Mouse (Mus musculus): ENCODE data around the gene Pla2g1b. TPM values are rescaled to one million over a fixed set of nuclear protein-coding genes. Genes with fewer than 3 reads are reported as not detected.
"Not testable (repeated sequence)": the region's sequence is repeated elsewhere in the genome, so short reads cannot be mapped to it uniquely, and the experiment has no call there.

Gene Pla2g1b
- polyA plus RNA-seq, 1 experiment = 55.4 TPM

DNA sequence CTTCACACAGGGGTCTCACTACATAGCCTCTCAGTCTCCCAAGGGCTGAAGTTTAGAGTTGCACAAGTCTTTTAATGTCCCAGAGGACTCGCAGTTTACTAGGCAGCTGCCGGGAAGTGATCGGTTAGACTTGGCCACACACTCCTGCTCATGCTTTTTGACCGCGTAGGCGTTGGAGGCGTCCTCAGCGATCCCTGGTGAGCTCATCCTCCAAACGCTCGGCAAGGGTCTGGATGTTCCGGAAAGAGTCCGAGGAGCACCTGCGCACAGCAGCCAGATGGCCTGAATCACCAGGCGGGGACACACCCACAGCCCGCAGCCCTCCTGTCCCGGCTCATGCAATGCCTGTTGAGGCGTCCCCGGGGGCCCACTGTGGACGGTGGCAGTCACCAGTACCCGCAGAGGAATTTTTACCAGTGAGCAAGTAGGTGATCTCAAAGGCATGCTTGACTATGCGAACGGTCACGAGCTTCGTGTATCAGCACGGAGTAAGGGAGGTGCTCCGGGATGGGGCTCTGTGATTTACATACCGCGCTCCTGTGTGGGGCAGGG, 25.8 kb downstream of the Pla2g1b start:
- Histone ChIP-seq H3K4me3 (ENCODE audit: low read depth, low read length) (peak overlapping the region; percentile 57), H3K27me3 (ENCODE audit: control insufficient read depth, insufficient read depth, low read length, poor library complexity, severe bottlenecking) (no peaks in the 10 kb centered on the region), H3K36me3 (ENCODE audit: control insufficient read depth, insufficient read depth, low read length, poor library complexity, severe bottlenecking) (no peaks in the 10 kb centered on the region)

GRCm38 (mm10) chr5:115492711-115493335, 26.8 kb downstream of the Pla2g1b start:
- Histone ChIP-seq H3K9me3 (replicated peaks; ENCODE audit: control insufficient read depth, insufficient read depth, low read length, poor library complexity, severe bottlenecking) (no peaks in the 10 kb centered on the region), H3K4me3 (ENCODE audit: low read depth, low read length) (no peak overlapping the region), H3K27ac (ENCODE audit: insufficient read depth, low read length) (no peak overlapping the region; the same call in 1 of the 2 replicates), H3K9ac (ENCODE audit: low read depth, poor library complexity, severe bottlenecking) (no peak overlapping the region), H3K27me3 (ENCODE audit: control insufficient read depth, insufficient read depth, low read length, poor library complexity, severe bottlenecking) (no peaks in the 10 kb centered on the region), H3K36me3 (ENCODE audit: control insufficient read depth, insufficient read depth, low read length, poor library complexity, severe bottlenecking) (no peaks in the 10 kb centered on the region), H3K4me1 (ENCODE audit: control insufficient read depth, insufficient read depth, low read length) (peaks cover 4% of the 10 kb centered on the region)
- TF ChIP-seq POLR2A (IDR thresholded peaks at IDR 0.05; ENCODE audit: insufficient read depth, low read length) (no peak), CTCF (IDR thresholded peaks at IDR 0.05; ENCODE audit: low read depth, low read length) (no peak), EP300 (IDR thresholded peaks at IDR 0.05; ENCODE audit: insufficient read depth, low read depth, low read length) (no peak)

More for the DNA sequence above, 25.8 kb downstream of the Pla2g1b start:
- H3K27ac ChIP-seq (ENCODE audit: insufficient read depth, low read length) = peak overlapping the region; percentile 77
- no peak for TF ChIP-seq POLR2A (IDR thresholded peaks at IDR 0.05; ENCODE audit: insufficient read depth, low read length)
- TF ChIP-seq EP300 (IDR thresholded peaks at IDR 0.05; ENCODE audit: insufficient read depth, low read depth, low read length) = peak; percentile 66; the same call in 1 of the 2 replicates
- peak overlapping the region; percentile 17 for H3K9ac ChIP-seq (ENCODE audit: low read depth, poor library complexity, severe bottlenecking)
- H3K9me3 ChIP-seq (replicated peaks; ENCODE audit: control insufficient read depth, insufficient read depth, low read length, poor library complexity, severe bottlenecking) = no peaks in the 10 kb centered on the region
- H3K4me1 ChIP-seq (ENCODE audit: control insufficient read depth, insufficient read depth, low read length) = peaks cover 4% of the 10 kb centered on the region

- H3K9ac ChIP-seq (ENCODE audit: low read depth, poor library complexity, severe bottlenecking) = no peak overlapping the region
- no peak for TF ChIP-seq EP300 (IDR thresholded peaks at IDR 0.05; ENCODE audit: insufficient read depth, low read depth, low read length)
- no peak for TF ChIP-seq POLR2A (IDR thresholded peaks at IDR 0.05; ENCODE audit: insufficient read depth, low read length)
- TF ChIP-seq CTCF (IDR thresholded peaks at IDR 0.05; ENCODE audit: low read depth, low read length) = no peak
- H3K36me3 ChIP-seq (ENCODE audit: control insufficient read depth, insufficient read depth, low read length, poor library complexity, severe bottlenecking) = no peaks in the 10 kb centered on the region
- H3K27me3 ChIP-seq (ENCODE audit: control insufficient read depth, insufficient read depth, low read length, poor library complexity, severe bottlenecking) = no peaks in the 10 kb centered on the region
- H3K27ac ChIP-seq (ENCODE audit: insufficient read depth, low read length) = peak overlapping the region; percentile 30; the same call in 1 of the 2 replicates
- peaks cover 4% of the 10 kb centered on the region for H3K4me1 ChIP-seq (ENCODE audit: control insufficient read depth, insufficient read depth, low read length)
- H3K4me3 ChIP-seq (ENCODE audit: low read depth, low read length) = no peak overlapping the region
- no peaks in the 10 kb centered on the region for H3K9me3 ChIP-seq (replicated peaks; ENCODE audit: control insufficient read depth, insufficient read depth, low read length, poor library complexity, severe bottlenecking)
These were observed 27.4 kb downstream of the Pla2g1b start for GRCm38 (mm10) chr5:115493441-115493840.

DNA sequence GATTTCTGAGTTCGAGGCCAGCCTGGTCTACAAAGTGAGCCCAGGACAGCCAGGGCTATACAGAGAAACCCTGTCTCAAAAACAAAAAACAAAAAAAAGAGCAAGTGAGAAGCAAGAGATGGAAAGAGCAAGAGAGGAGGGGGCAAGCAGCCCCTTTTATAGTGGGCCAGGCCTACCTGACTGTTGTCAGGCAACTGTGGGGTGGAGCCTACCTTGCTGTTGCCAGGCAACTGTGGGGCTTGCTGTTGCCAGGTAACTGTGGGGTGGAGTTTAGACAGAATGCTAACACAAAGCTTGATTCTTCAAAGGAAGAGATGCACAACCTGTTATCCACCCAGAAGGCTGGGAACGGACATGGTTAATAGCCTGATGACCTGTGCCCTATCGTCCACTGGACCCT, 29.6 kb downstream of the Pla2g1b start:
- not testable (repeated sequence) for H3K4me3 ChIP-seq (ENCODE audit: low read depth, low read length); H3K9ac ChIP-seq (ENCODE audit: low read depth, poor library complexity, severe bottlenecking); H3K36me3 ChIP-seq (ENCODE audit: control insufficient read depth, insufficient read depth, low read length, poor library complexity, severe bottlenecking); H3K4me1 ChIP-seq (ENCODE audit: control insufficient read depth, insufficient read depth, low read length); H3K27me3 ChIP-seq (ENCODE audit: control insufficient read depth, insufficient read depth, low read length, poor library complexity, severe bottlenecking); H3K9me3 ChIP-seq (replicated peaks; ENCODE audit: control insufficient read depth, insufficient read depth, low read length, poor library complexity, severe bottlenecking); H3K27ac ChIP-seq (ENCODE audit: insufficient read depth, low read length)

GRCm38 (mm10) chr5:115497033-115497432, 31.0 kb downstream of the Pla2g1b start:
- no peak for TF ChIP-seq CTCF (IDR thresholded peaks at IDR 0.05; ENCODE audit: low read depth, low read length)
- no peak for TF ChIP-seq POLR2A (IDR thresholded peaks at IDR 0.05; ENCODE audit: insufficient read depth, low read length)
- no peak for TF ChIP-seq EP300 (IDR thresholded peaks at IDR 0.05; ENCODE audit: insufficient read depth, low read depth, low read length)
- Histone ChIP-seq H3K4me1 (ENCODE audit: control insufficient read depth, insufficient read depth, low read length) (peaks cover 4% of the 10 kb centered on the region), H3K27me3 (ENCODE audit: control insufficient read depth, insufficient read depth, low read length, poor library complexity, severe bottlenecking) (no peaks in the 10 kb centered on the region), H3K9me3 (replicated peaks; ENCODE audit: control insufficient read depth, insufficient read depth, low read length, poor library complexity, severe bottlenecking) (no peaks in the 10 kb centered on the region), H3K9ac (ENCODE audit: low read depth, poor library complexity, severe bottlenecking) (no peak overlapping the region), H3K27ac (ENCODE audit: insufficient read depth, low read length) (no peak overlapping the region), H3K36me3 (ENCODE audit: control insufficient read depth, insufficient read depth, low read length, poor library complexity, severe bottlenecking) (no peaks in the 10 kb centered on the region), H3K4me3 (ENCODE audit: low read depth, low read length) (no peak overlapping the region)

DNA sequence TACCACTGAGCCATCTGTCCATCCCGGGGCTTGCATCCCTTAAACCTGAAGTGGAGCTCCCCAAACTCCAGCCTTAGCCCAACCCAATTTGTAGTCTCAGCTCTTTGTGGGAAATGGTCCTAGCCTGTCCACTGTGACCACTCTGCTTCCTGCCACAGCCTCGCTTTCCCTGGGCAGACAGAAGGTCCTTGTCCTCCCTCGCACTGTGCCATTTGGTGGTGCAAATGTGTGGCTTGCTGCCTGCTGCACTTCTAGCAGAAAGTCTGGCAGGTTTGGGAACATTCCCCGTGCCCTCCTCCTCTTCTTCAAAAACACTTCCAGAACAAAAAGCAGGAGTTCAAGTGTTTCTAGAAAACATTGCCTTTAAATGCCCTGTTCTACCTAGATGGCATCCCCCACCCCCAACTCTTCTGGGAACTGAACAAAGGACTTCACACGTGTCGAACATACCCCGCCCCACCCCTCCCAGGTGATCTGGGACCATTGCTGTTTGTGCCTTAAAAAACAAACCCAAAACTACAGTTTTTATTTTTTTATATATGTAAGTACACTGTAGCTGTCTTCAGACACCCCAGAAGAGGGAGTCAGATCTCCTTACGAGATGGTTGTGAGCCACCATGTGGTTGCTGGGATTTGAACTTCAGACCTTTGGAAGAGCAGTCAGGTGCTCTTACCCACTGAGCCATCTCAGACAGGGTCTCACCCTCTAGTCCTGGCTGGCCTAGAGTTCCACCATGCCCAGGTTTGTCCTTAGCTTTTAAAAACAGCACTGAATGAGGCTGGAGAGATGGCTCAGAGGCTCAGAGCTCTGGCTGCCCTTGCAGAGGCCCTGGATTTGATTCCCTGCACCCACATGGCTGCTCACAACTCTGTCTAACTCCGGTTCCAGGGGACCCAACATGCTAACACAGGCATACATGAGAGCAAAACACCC, 32.5 kb downstream of the Pla2g1b start:
- peak overlapping the region; percentile 48 for H3K27ac ChIP-seq (ENCODE audit: insufficient read depth, low read length)
- TF ChIP-seq POLR2A (IDR thresholded peaks at IDR 0.05; ENCODE audit: insufficient read depth, low read length) (no peak), CTCF (IDR thresholded peaks at IDR 0.05; ENCODE audit: low read depth, low read length) (no peak), EP300 (IDR thresholded peaks at IDR 0.05; ENCODE audit: insufficient read depth, low read depth, low read length) (no peak)
- no peaks in the 10 kb centered on the region for H3K9me3 ChIP-seq (replicated peaks; ENCODE audit: control insufficient read depth, insufficient read depth, low read length, poor library complexity, severe bottlenecking)
- H3K4me1 ChIP-seq (ENCODE audit: control insufficient read depth, insufficient read depth, low read length) = peaks cover 4% of the 10 kb centered on the region
- H3K36me3 ChIP-seq (ENCODE audit: control insufficient read depth, insufficient read depth, low read length, poor library complexity, severe bottlenecking) = no peaks in the 10 kb centered on the region
- no peak overlapping the region for H3K9ac ChIP-seq (ENCODE audit: low read depth, poor library complexity, severe bottlenecking)
- no peak overlapping the region for H3K4me3 ChIP-seq (ENCODE audit: low read depth, low read length)
- H3K27me3 ChIP-seq (ENCODE audit: control insufficient read depth, insufficient read depth, low read length, poor library complexity, severe bottlenecking) = no peaks in the 10 kb centered on the region
